Mouse (Mus musculus): ENCODE measurements at regions not wholly inside any gene's neighbourhood (a gene's known extent, or its start where the extent isn't known, plus 50 kb on each side); places are given as distances from the start of the nearest gene placed in this dataset.

GRCm38 (mm10) chr12:9355512-9355911, 214.4 kb upstream of the Osr1 start:
- Histone ChIP-seq H3K9ac (no peak overlapping the region), H3K4me3 (no peak overlapping the region), H3K4me1 (no peaks in the 10 kb centered on the region), H3K4me2 (no peak overlapping the region), H3K9me3 (no peaks in the 10 kb centered on the region), H3K27ac (no peak overlapping the region), H3K27me3 (no peaks in the 10 kb centered on the region), H3K36me3 (no peaks in the 10 kb centered on the region)
- WGBS = 82% methylated on average over 4 of the region's 4 CpGs
- ATAC-seq (ENCODE audit: borderline replicate concordance, extremely low read depth, low FRiP score, low TSS enrichment) = no peak

DNA sequence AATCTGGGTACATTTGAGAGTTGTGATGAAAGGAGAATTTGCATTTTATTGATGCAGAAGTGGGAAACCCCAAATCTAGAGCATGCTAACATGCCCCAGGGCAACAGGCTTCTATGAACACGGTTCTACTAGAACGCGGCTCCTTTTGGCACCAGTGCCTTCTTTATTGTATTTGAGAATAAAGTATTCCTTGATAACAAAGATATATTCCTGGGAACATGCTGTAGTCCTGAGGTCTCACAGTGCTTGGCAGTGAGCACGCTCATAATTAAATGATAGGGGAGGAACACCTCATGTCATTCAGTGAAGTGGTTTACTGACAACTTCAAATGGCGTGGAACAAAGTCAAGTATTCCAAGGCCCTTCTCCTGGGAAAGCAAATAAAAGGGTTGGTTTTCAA, 212.1 kb upstream of the Osr1 start:
- Histone ChIP-seq H3K27me3 (no peaks in the 10 kb centered on the region), H3K36me3 (no peaks in the 10 kb centered on the region), H3K4me1 (no peaks in the 10 kb centered on the region), H3K4me3 (no peak overlapping the region), H3K9me3 (no peaks in the 10 kb centered on the region), H3K4me2 (no peak overlapping the region), H3K9ac (no peak overlapping the region), H3K27ac (no peak overlapping the region)
- no peak for ATAC-seq (ENCODE audit: borderline replicate concordance, extremely low read depth, low FRiP score, low TSS enrichment)
- 80% methylated on average over 5 of the region's 5 CpGs for WGBS

DNA sequence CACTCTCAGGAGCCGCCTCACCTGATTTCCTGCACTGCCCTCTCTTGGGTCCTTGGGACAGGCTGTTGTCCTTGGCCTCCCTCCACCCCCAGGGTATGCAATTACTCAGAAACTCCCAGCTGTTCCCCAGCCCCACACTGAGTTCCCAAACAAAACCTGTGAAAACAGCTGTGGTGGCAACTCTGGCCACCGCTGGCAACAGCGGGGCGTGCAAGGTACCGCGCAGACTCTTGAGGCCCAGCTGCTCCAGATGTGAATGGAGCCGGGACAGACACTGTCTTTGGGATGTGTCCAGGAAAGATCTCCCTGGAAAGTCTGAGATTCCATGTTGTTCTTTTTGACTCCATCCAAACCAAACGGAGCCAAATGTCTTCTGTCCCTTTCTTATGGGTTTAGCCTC, 211.0 kb upstream of the Osr1 start:
- Histone ChIP-seq H3K9me3 (no peaks in the 10 kb centered on the region), H3K27me3 (no peaks in the 10 kb centered on the region), H3K4me2 (no peak overlapping the region), H3K4me3 (no peak overlapping the region), H3K9ac (no peak overlapping the region), H3K4me1 (no peaks in the 10 kb centered on the region), H3K27ac (no peak overlapping the region), H3K36me3 (no peaks in the 10 kb centered on the region)
- ATAC-seq (ENCODE audit: borderline replicate concordance, extremely low read depth, low FRiP score, low TSS enrichment) = no peak
- WGBS = 39% methylated on average over 8 of the region's 8 CpGs

GRCm38 (mm10) chr12:9365931-9366330, 204.0 kb upstream of the Osr1 start:
- H3K27me3 ChIP-seq = no peaks in the 10 kb centered on the region
- no peaks in the 10 kb centered on the region for H3K36me3 ChIP-seq
- no peak overlapping the region for H3K9ac ChIP-seq
- H3K4me2 ChIP-seq = no peak overlapping the region
- H3K9me3 ChIP-seq = no peaks in the 10 kb centered on the region
- WGBS = 33% methylated on average over 1 of the region's 1 CpGs
- no peaks in the 10 kb centered on the region for H3K4me1 ChIP-seq
- no peak overlapping the region for H3K4me3 ChIP-seq
- no peak for ATAC-seq (ENCODE audit: borderline replicate concordance, extremely low read depth, low FRiP score, low TSS enrichment)
- no peak overlapping the region for H3K27ac ChIP-seq

GRCm38 (mm10) chr12:9368682-9369081, 201.2 kb upstream of the Osr1 start:
- Histone ChIP-seq H3K27me3 (no peaks in the 10 kb centered on the region), H3K4me2 (no peak overlapping the region), H3K9me3 (no peaks in the 10 kb centered on the region), H3K9ac (no peak overlapping the region), H3K4me1 (no peaks in the 10 kb centered on the region), H3K36me3 (no peaks in the 10 kb centered on the region), H3K27ac (no peak overlapping the region), H3K4me3 (no peak overlapping the region)
- 74% methylated on average over 5 of the region's 5 CpGs for WGBS
- ATAC-seq (ENCODE audit: borderline replicate concordance, extremely low read depth, low FRiP score, low TSS enrichment) = no peak

DNA sequence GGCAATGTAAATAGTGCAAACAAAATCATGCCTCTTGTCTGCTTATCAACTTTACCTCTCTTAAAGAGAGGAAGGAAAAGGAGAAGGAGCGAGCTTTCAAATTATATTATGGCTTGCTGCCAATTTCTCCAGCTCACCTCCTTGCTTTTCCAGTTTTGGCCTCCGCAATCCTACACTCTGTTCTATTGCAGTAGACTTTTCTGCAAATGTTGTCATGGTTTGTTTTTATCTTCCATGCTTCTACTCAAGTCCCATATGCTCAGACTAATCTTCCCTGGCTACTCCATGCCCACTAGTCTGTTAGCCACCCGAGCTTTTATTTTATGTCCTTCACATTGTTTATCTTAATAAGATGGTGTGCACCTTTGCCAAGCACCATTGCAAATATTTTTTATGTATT, 168.0 kb upstream of the Osr1 start:
- Histone ChIP-seq H3K4me3 (no peak overlapping the region), H3K4me2 (no peak overlapping the region), H3K27me3 (no peaks in the 10 kb centered on the region), H3K9ac (no peak overlapping the region), H3K36me3 (no peaks in the 10 kb centered on the region), H3K27ac (no peak overlapping the region), H3K9me3 (no peaks in the 10 kb centered on the region), H3K4me1 (no peaks in the 10 kb centered on the region)
- WGBS = 26% methylated on average over 3 of the region's 3 CpGs
- peak; percentile 19; the same call in 1 of the 2 replicates for ATAC-seq (ENCODE audit: borderline replicate concordance, extremely low read depth, low FRiP score, low TSS enrichment)

DNA sequence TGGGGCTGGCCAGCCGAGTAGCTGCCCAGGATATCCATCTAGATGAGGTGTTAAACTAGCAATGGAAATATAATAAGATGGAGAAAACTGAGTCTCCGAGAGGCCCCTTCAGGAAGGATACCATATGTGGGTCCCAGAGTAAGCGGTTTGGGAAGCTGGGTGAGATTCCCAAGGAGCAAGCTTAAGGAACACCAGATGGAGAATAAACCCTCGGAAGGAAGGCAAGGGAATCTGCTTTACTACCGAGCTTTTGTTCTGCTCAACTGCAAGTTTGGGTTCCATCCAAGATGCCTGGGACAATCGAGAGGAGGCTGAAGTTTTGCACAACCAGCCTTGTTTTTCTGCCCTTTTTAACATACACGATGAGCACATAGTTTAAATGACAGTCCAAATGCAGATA, 164.9 kb upstream of the Osr1 start:
- no peaks in the 10 kb centered on the region for H3K9me3 ChIP-seq
- no peaks in the 10 kb centered on the region for H3K27me3 ChIP-seq
- H3K27ac ChIP-seq = no peak overlapping the region
- H3K36me3 ChIP-seq = no peaks in the 10 kb centered on the region
- H3K4me1 ChIP-seq = no peaks in the 10 kb centered on the region
- no peak overlapping the region for H3K4me3 ChIP-seq
- no peak overlapping the region for H3K9ac ChIP-seq
- 56% methylated on average over 7 of the region's 7 CpGs for WGBS
- no peak for ATAC-seq (ENCODE audit: borderline replicate concordance, extremely low read depth, low FRiP score, low TSS enrichment)
- no peak overlapping the region for H3K4me2 ChIP-seq

- no peak for ATAC-seq (ENCODE audit: borderline replicate concordance, extremely low read depth, low FRiP score, low TSS enrichment)
- no peak overlapping the region for H3K4me2 ChIP-seq
- H3K27me3 ChIP-seq = no peaks in the 10 kb centered on the region
- no peak overlapping the region for H3K9ac ChIP-seq
- no peaks in the 10 kb centered on the region for H3K4me1 ChIP-seq
- H3K36me3 ChIP-seq = no peaks in the 10 kb centered on the region
- no peak overlapping the region for H3K4me3 ChIP-seq
- H3K9me3 ChIP-seq = no peaks in the 10 kb centered on the region
- H3K27ac ChIP-seq = no peak overlapping the region
- 19% methylated on average over 3 of the region's 3 CpGs for WGBS
These were observed 150.6 kb upstream of the Osr1 start for GRCm38 (mm10) chr12:9419311-9419710.

DNA sequence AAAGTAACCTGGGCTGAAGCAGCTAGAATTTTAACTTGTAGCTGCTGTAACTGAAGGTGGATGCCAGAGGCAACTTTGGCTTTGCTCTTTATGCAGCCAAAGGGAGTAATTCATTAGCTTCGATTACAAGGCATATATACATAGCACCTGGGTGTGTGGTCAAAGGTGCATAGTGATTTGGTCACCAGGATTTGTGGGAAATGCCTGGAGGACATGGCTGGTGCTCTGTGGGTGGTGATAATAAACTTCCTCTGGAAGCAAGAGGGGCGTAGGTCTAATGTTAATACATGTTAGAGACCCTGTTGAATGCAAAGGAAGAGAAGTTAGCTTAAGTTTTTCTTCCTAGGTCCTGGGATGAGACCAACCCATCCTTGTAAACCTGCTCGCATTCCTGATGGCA, 139.3 kb upstream of the Osr1 start:
- no peaks in the 10 kb centered on the region for H3K27me3 ChIP-seq
- no peak overlapping the region for H3K9ac ChIP-seq
- no peak overlapping the region for H3K4me2 ChIP-seq
- no peak overlapping the region for H3K4me3 ChIP-seq
- H3K27ac ChIP-seq = no peak overlapping the region
- WGBS = 80% methylated on average over 3 of the region's 3 CpGs
- ATAC-seq (ENCODE audit: borderline replicate concordance, extremely low read depth, low FRiP score, low TSS enrichment) = no peak
- no peaks in the 10 kb centered on the region for H3K9me3 ChIP-seq
- H3K36me3 ChIP-seq = no peaks in the 10 kb centered on the region
- H3K4me1 ChIP-seq = no peaks in the 10 kb centered on the region

GRCm38 (mm10) chr12:9438575-9439161, 131.2 kb upstream of the Osr1 start:
- ATAC-seq (ENCODE audit: borderline replicate concordance, extremely low read depth, low FRiP score, low TSS enrichment) = peak; percentile 35; the same call in 1 of the 2 replicates
- no peak overlapping the region for H3K9ac ChIP-seq
- WGBS = 7% methylated on average over 9 of the region's 9 CpGs
- peak overlapping the region; percentile 33 for H3K4me2 ChIP-seq
- no peak overlapping the region for H3K27ac ChIP-seq
- no peaks in the 10 kb centered on the region for H3K4me1 ChIP-seq
- H3K9me3 ChIP-seq = no peaks in the 10 kb centered on the region
- no peaks in the 10 kb centered on the region for H3K36me3 ChIP-seq
- H3K4me3 ChIP-seq = no peak overlapping the region
- H3K27me3 ChIP-seq = no peaks in the 10 kb centered on the region

DNA sequence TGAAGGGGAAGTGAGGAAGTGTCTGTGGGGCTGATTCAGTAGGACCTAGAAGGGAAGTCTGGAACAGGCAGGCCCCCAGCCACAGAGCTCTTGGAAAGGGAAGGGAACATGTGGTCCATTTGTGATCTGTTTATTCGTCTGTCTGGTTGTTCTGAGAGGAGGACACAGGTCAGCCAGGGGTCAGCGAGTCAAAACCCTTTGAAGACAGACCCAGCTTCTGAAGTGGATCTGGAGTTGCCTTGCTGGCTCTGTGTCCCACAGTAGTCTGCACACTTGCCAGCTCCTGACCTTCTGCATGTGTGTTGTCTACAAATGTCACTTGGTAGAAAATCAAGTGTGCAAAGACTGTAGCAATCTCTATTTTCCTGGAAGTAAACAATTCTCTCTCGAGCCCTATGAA, 119.3 kb upstream of the Osr1 start:
- Histone ChIP-seq H3K4me1 (no peaks in the 10 kb centered on the region), H3K9ac (no peak overlapping the region), H3K4me3 (no peak overlapping the region), H3K4me2 (no peak overlapping the region), H3K27me3 (no peaks in the 10 kb centered on the region), H3K9me3 (no peaks in the 10 kb centered on the region), H3K36me3 (no peaks in the 10 kb centered on the region), H3K27ac (no peak overlapping the region)
- ATAC-seq (ENCODE audit: borderline replicate concordance, extremely low read depth, low FRiP score, low TSS enrichment) = peak; percentile 65; the same call in 1 of the 2 replicates
- 8% methylated on average over 3 of the region's 3 CpGs for WGBS

- Histone ChIP-seq H3K4me3 (no peak overlapping the region), H3K9ac (no peak overlapping the region), H3K9me3 (no peaks in the 10 kb centered on the region), H3K27ac (no peak overlapping the region), H3K4me1 (no peaks in the 10 kb centered on the region), H3K27me3 (no peaks in the 10 kb centered on the region), H3K36me3 (no peaks in the 10 kb centered on the region), H3K4me2 (no peak overlapping the region)
- WGBS = 69% methylated on average over 3 of the region's 3 CpGs
- no peak for ATAC-seq (ENCODE audit: borderline replicate concordance, extremely low read depth, low FRiP score, low TSS enrichment)
These were observed 109.7 kb upstream of the Osr1 start for GRCm38 (mm10) chr12:9460193-9460592.

Data from lung, embryonic 15.5 days (tissue).